Mouse (Mus musculus) gastrocnemius, postnatal 4 days (tissue): ENCODE measurements at regions not wholly inside any gene's neighbourhood (a gene's known extent, or its start where the extent isn't known, plus 50 kb on each side); places are given as distances from the start of the nearest gene placed in this dataset.
"Not testable (repeated sequence)": the region's sequence is repeated elsewhere in the genome, so short reads cannot be mapped to it uniquely, and the experiment has no call there.

Experiments
- DNase-seq, 2 experiments: peaks; one replicate each; pipeline ENCODE4 v3.0.0; 2021 to 2022; ENCODE audit warnings: low spot score in 2 of 2, mixed read lengths in 2 of 2

DNA sequence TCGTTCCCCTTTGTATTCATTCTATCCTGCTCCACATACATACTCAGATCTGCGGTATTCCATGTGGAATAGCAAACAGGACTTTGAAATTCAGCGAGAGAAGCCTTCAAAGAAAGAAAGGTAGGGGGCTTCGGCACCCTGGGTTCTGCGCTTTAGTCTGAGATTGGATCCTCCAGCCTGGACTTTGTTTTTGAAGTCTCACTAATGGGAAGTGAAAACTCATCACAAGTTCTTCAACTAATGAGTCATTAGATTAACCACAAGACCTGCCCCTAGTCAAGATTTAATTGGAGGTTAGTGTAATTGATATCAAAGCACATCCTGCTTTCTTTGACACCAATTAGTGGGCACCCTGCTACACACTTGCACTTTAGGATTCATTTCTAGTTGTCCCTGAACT is 492.5 kb upstream of the Zfp960 start:
- no peak for DNase-seq

DNA sequence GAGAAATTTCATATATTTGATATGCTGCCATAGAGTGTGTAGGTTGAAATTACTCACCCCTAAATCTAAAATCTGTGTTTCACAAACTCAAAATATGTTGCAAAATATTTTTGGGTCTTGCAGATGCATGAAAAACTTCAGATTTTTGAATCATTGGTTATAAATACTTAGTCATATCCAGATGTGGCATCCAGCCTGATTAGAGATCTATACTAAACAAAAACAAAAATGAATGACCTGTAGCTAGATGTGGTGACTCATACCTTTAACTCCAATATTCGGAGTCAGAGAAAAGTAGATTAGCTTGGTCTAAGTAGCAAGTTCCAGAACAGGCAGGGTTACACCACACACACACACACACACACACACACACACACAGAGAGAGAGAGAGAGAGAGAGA is 475.1 kb upstream of the Zfp960 start:
- no peak for DNase-seq

DNA sequence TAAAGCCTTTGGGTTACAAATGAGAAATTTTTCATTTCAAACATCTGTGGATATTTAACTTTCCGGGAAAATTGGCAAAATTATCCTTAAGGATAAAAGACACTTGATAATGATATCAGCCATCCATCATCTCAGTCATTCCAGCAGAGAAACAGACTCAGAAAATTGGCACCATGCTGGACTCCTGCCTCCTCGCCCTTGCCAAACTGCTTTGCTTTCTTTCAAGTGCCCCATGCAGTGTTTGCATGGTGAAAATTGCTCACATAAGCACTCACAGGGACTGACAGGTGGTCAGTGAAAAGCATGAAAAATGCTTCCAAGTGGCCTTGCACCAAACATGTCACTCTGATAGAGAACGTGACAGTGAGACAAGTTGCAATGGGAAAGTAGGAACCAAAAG is 464.2 kb upstream of the Zfp960 start:
- no peak for DNase-seq

- DNase-seq = no peak
Measured at GRCm38 (mm10) chr17:16612405-16612979, 451.4 kb upstream of the Zfp960 start.

DNA sequence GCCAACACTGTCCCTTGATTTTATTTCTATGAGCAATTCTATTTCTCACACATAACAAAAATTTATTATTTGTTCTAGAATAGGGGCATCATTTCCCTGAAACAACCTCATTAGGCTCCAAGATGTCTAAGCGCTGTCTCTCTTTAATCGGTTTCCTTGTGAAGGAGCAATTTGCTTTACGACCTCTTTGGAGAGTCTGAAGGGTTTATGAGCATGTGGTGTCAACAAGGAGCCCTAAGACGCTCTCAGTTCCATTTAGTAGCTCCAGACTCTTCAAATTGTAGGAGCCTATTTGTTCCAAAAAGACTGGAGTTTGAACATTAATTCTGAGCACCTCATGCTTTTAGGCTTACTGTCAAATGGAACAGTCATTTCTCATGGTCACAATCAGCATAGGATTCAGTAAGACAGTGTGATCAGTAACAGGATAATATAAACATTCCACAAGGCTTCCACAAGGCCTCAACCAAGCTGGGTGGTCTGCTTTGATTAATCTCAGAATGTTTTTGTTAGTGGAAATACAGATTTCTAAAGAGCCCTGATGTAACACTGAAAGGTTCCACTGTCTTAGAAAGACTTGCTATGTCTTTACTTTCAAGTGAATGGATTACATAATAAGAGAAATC is 441.9 kb upstream of the Zfp960 start:
- no peak for DNase-seq

DNA sequence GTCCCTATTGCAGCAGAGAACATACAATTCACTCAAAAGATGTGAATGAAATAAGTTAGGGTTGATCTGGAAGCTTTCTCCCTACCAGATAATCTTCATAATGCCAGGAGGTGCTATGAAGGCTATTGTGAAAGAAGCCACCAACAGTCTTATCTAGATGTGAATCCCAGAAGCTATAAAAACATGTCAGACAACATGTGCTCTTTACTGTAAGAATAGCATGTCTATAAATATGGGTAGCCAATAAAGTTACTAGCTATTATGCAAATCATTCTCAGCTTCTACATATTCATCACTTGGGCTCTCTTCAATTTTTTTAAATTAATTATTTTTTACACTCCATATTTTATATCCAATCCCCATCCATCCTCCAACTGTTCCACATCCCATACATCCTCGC is 434.1 kb upstream of the Zfp960 start:
- DNase-seq = no peak

- no peak for DNase-seq
Measured at GRCm38 (mm10) chr17:16633426-16633825, 430.5 kb upstream of the Zfp960 start.

DNA sequence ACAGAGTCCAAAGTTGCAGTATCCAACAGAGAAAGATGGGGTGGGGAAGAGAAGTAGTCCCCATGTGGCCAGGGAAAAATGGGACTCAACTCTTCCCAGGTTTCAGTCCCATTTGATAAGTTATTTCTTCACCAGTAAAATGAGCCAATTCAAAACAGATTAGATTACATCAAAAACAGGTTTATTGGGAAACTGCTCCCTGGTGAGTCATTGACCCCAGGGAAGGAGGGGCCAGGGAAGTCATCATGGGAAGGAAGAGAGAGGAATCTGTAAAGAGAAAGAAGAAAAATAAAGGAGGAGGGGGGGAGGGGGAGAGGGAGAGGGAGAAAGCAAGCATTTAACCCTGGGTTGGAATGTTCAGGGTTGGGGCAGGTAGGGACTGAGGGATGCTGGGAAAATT is 426.4 kb upstream of the Zfp960 start:
- no peak for DNase-seq

DNA sequence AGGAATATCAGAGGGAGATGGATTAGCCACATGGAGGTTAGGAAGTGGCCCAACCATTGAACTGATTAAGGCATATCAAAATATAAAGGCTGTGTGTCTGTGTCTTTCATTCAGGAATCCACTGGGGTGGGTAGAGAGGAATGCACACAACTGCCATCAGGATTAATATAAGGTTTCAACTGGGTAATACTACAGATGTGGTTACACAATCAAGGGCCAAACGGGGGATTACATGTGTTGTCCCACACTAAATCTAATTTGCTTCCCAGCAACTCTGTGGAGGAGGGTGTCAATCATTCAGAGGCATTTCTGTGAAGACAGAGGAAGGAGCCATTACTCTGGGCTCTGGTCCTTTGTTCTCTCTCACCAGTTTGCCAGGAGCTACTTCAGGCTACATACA is 416.0 kb upstream of the Zfp960 start:
- no peak for DNase-seq

DNA sequence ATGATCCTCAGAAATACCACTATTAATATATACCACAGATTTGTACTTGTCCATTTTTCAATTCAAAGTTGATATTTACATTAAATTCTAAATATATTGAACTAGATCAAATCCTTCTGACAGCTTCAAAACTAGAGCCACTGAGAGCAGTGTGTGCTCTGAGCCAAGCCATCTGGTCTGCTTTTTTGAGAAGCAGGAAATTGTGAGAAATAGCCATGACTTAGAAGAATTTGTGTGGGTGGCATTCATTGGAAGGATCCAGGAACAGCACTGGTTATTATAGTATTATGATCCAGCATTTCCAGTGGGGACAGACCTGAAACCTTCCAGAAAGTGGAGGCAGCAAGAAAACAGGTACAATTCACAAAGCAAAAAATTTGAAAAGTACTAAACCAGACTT is 398.7 kb upstream of the Zfp960 start:
- DNase-seq = no peak

GRCm38 (mm10) chr17:16667606-16668005 is 396.3 kb upstream of the Zfp960 start:
- no peak for DNase-seq

DNA sequence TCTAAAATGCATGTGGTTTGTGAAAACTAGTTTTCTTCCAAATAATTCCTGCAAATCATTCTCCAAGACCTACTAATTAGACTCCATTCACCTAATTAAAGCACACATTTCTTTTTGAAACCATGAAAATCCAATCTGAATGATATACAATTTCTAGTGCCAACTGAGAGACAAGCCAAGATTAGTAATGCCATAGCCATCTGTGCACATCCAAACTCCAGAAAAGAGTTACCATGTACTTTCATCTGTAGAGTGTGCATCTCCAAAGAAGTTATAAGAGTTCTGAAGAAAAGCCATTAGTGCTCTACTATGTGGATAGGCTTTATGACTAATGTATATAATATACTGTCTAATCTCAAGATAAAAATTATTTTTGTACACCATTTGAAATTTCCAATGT is 359.7 kb upstream of the Zfp960 start:
- DNase-seq = no peak

DNA sequence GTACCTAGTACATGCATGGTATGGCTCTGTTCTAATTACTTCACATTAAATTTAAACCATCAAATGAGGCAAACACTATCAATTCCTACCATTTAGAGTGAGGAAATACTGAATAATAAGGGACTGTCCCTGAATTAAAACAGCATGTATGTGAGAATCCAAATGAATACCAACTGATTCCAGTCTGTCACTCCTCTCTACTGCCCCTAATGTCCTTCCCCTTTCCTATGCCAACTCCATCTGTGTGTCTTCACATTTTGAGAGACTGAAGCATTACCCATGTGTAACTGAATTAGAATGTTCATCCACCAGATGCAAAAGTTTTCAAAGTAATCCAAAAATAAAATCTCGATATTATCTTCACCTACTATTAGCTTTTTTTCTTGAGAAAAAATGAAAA is 358.0 kb upstream of the Zfp960 start:
- no peak for DNase-seq

DNA sequence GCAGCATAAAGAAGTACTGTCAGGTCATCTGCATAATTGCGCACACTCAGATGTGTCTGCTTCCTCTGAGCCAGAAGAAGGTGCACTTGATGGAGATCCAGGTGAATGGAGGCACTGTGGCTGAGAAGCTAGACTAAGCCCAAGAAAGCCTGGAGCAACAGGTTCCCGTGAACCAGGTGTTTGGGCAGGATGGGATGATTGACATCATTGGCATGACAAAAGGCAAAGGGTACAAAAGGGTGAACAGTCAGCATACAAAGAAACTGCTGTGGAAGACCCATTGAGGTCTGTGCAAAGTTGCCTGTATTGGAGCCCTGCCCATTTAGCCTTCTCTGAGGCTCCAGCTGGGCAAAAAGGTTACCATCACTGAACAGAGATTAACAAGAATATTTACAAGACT is 337.0 kb upstream of the Zfp960 start:
- no peak for DNase-seq

GRCm38 (mm10) chr17:16753090-16753489 is 310.8 kb upstream of the Zfp960 start:
- DNase-seq = no peak

DNA sequence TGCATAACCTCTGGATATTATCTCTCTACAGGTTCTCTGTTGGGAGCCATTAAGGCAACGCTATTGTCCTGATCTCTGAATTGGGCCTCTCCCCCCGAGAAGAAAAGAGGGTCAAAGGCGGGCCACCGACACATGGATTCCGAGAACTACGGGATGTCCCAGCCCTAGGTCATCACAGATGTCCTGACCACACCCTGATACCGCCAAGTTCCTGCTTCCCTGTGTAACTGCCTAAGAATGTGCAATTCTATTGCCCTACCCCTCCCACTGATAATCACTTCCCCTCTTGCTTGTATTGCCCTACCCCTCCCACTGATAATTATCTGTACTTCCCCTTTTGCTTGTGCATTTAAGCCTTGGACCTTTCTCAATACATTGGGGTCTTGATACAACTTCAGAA is 293.3 kb upstream of the Zfp960 start:
- DNase-seq = not testable (repeated sequence)

DNA sequence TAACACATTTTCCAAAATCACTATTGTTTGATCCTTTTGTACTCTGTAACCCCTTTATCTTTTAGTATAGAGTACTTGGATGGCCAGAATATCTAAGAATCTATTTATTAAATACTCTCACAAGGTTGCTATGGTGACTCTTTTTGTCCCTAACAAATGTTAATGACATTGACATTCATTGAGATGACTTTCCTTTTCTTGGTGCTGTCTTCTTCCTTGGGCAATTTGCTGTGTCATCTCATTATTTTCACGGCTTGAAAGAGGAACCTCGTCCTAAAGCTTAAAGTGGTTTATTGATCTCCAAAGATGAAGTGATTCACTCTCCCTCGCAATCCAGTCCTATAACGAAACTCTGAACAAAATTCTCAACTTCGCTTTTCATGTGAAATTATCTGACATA is 265.6 kb upstream of the Zfp960 start:
- DNase-seq = no peak

DNA sequence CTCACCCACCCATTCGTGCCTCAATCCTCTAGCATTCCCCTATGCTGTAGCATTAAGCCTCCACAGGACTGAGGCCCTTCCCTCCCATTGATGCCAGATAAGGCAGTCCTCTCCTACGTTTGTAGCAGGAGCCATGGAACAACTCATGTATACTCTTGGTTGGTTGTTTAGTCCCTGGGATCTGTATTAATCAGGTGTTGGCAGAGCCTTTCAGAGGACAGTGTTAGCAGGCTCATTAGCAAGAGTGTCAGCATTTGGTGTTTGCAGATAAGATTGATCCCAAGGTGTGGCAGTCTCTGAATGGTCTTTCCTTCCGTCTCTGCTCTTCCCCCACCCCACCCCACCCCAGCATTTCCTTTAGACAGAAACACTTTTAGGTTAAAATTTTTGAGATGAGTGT is 258.9 kb upstream of the Zfp960 start:
- DNase-seq = no peak

DNA sequence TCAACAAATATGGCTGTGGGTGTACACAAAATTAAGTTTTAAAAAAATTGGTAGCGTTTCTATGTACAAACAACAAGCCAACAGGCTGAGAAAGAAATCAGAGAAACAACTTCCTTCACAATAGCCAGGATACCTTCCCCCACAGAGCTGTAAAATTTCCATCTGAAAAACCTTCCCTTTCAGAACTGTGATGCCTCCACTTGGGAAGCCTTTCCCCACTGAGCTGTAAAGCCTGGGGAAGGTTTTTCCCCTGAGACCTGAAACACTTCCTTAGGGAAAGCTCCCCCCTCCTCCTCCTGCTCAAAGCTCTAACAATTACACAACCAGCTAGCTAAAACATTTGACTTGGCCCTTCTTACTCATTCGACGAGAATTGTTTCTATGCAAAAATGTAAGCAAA is 245.5 kb upstream of the Zfp960 start:
- no peak for DNase-seq

- no peak for DNase-seq
Measured at GRCm38 (mm10) chr17:16821716-16822115, 242.2 kb upstream of the Zfp960 start.

- no peak for DNase-seq
Measured at GRCm38 (mm10) chr17:16839152-16839551, 224.8 kb upstream of the Zfp960 start.

DNA sequence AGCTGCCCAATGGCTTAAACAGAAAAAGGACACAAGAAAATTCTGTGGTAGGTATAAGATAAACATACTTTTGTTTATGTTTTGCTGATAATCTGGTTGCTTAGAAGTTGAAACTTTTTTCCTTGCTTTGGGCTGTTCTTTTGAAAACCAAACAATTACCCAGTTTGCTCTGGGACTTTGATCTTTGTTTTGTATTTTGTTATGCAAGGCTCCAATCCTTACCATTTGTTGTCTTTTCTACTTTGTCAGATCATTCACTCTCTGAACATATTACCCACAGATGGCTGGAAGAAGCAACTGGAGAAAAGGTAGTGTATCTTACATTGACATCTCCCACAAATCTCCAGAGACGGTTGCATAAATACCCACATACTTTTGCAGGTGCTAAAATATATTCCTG is 203.1 kb upstream of the Zfp960 start:
- no peak for DNase-seq

GRCm38 (mm10) chr17:16900791-16901190 is 163.1 kb upstream of the Zfp960 start:
- peak in 1 of 2 experiments; percentile 33 for DNase-seq

DNA sequence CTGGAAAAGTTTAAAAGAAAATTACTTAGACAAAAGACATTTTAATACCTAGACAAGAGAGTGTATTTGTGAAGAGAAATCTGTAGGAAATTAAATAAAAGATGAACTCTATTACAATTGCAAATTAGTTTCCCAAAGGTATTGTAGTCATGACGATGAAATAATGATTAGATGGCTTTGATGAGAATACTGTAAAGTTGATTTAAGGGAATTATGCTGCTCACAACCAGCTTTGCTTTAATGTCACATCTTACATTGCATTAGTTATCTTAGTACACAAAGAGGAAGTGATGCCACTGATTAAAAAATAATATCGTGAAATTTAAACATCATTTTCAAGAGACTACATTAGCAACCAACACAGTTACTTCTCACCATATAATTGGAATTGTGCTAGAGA is 145.7 kb upstream of the Zfp960 start:
- no peak for DNase-seq
